Mouse (Mus musculus) layer of hippocampus, adult 9-11 months (tissue): ENCODE results near the gene D930007J09Rik.

Experiments used
- DNase-seq: peaks from one replicate; pipeline ENCODE4 v3.0.0; 2022

D930007J09Rik gene

GRCm38 (mm10) chr13:32802259-32803081, at the start of gene D930007J09Rik:
Gene D930007J09Rik, minus strand, starts transcription at chr13:32802849.
- peak; percentile 63 for DNase-seq

- no peak for DNase-seq
Measured at GRCm38 (mm10) chr13:32851967-32852366, 49.3 kb upstream of the D930007J09Rik start.

GRCm38 (mm10) chr13:32850668-32851404, 48.2 kb upstream of the D930007J09Rik start, which contains the start of gene Serpinb1a:
Gene Serpinb1a, minus strand, starts transcription at chr13:32851185.
- DNase-seq = no peak

GRCm38 (mm10) chr13:32850156-32850555, 47.5 kb upstream of the D930007J09Rik start:
- DNase-seq = no peak

GRCm38 (mm10) chr13:32849531-32850123, 47.0 kb upstream of the D930007J09Rik start:
- no peak for DNase-seq

- DNase-seq = no peak
Measured at GRCm38 (mm10) chr13:32849092-32849491, 46.4 kb upstream of the D930007J09Rik start.

GRCm38 (mm10) chr13:32846221-32846620, 43.6 kb upstream of the D930007J09Rik start:
- DNase-seq = no peak

GRCm38 (mm10) chr13:32841349-32841748, 38.7 kb upstream of the D930007J09Rik start:
- no peak for DNase-seq

GRCm38 (mm10) chr13:32839314-32839713, 36.7 kb upstream of the D930007J09Rik start:
- DNase-seq = no peak

GRCm38 (mm10) chr13:32834513-32834912, 31.9 kb upstream of the D930007J09Rik start:
- DNase-seq = no peak

- peak; percentile 40 for DNase-seq
Measured at GRCm38 (mm10) chr13:32833237-32833636, 30.6 kb upstream of the D930007J09Rik start.

GRCm38 (mm10) chr13:32832776-32833175, 30.1 kb upstream of the D930007J09Rik start:
- DNase-seq = peak; percentile 44

- no peak for DNase-seq
Measured at GRCm38 (mm10) chr13:32831505-32832273, 29.0 kb upstream of the D930007J09Rik start.

GRCm38 (mm10) chr13:32828886-32829285, 26.2 kb upstream of the D930007J09Rik start:
- DNase-seq = no peak

- no peak for DNase-seq
Measured at GRCm38 (mm10) chr13:32827951-32828350, 25.3 kb upstream of the D930007J09Rik start.

GRCm38 (mm10) chr13:32827111-32827822, 24.6 kb upstream of the D930007J09Rik start:
- DNase-seq = no peak

GRCm38 (mm10) chr13:32825546-32825945, 22.9 kb upstream of the D930007J09Rik start:
- DNase-seq = no peak

- no peak for DNase-seq
Measured at GRCm38 (mm10) chr13:32824377-32825330, 22.0 kb upstream of the D930007J09Rik start.

- no peak for DNase-seq
Measured at GRCm38 (mm10) chr13:32823126-32823525, 20.5 kb upstream of the D930007J09Rik start.

GRCm38 (mm10) chr13:32821671-32822070, 19.0 kb upstream of the D930007J09Rik start:
- no peak for DNase-seq

- no peak for DNase-seq
Measured at GRCm38 (mm10) chr13:32819926-32820325, 17.3 kb upstream of the D930007J09Rik start.
